Mouse (Mus musculus) liver, embryonic 14.5 days (tissue): Measurements from ENCODE around the gene Dvl1.
A peak's percentile ranks its signal among the peaks of the same experiment; 100 is the strongest.

ENCODE experiments used
- CTCF ChIP-seq: IDR thresholded peaks from 2 replicates; pipeline ENCODE4 v1.5.1; 2016; ENCODE audit warnings: antibody characterized with exemption, low read depth, control low read depth
- EP300 ChIP-seq: IDR thresholded peaks from 2 replicates; pipeline ENCODE4 v1.6.1; 2016; ENCODE audit warnings: antibody characterized with exemption, low read depth

- TF ChIP-seq EP300 (no peak), CTCF (peak; percentile 70)
Measured at GRCm38 (mm10) chr4:155904318-155905102, 57.3 kb downstream of the Dvl1 start.
